Mouse (Mus musculus): ENCODE results near the gene Cstf1.

Cstf1 gene

DNA sequence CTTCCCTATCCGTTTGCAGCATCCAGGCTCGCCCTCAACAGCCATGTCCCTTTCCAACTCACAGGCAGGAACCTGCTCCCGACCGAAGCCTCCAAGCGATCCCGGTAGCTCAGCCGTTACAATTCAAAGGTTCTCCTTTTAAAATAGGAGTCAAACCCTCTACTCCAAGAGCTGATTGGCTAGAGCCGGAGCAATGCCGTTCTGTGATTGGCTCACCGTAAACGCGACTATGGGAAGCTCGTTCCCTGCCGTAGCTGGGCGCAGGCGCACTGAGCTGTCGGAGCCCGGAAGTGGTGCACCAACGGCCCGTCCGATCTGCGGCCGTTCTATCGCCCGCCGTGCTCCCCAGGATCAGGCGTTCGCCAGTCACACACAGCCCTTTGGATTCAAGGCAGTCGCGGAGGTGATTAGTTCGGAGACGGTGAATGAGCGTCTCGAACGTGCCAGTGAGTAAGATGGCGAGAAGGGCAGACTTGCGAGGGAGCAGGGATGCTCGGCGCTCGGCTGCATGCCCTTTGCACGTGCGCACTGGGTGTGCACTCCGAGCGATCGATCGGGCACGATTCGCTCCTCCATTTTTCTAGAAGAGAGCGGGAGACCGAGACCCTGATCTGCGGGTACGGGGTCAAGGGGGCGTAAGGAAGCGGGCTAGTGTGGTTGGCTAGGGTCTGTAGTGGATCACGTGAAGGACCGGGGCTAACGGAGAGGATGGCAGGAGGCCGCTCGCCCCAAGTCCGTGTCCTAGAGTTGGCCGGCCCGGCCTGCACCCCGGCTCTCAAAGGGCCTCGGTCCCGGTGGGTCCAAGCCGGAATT is at the start of gene Cstf1, which contains the start of gene Aurka:
Gene Cstf1 (plus strand): TSS at position 271 of the 813 bp plus-strand sequence.
Gene Aurka (minus strand): TSS at position 125 of the 813 bp plus-strand sequence.
- DNase-seq (ENCODE audit: low spot score in 2 of 2): peak; percentile 95 to 96

DNA sequence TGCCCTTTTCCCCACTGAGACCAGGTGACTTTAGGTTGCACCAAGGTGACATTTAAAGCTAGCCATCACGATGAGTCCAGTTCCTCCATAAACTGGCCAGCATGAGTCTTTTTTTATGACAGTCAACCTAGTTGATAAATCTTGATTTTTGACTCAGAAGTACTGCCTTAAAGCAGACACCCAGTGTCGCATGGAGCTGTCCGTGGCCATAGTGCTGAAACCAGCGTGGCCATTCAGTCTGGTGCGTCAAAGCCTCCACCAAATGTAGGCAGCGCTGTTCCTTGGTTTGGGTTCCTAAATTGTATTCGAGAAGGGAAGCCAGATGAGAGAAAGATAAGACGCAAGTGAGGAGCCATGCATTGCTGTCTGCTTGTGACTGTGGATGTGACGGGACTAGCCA is 49.6 kb upstream of the Cstf1 start:
- peak in 1 of 2 experiments; percentile 68 for DNase-seq (ENCODE audit: low spot score in 2 of 2)

DNA sequence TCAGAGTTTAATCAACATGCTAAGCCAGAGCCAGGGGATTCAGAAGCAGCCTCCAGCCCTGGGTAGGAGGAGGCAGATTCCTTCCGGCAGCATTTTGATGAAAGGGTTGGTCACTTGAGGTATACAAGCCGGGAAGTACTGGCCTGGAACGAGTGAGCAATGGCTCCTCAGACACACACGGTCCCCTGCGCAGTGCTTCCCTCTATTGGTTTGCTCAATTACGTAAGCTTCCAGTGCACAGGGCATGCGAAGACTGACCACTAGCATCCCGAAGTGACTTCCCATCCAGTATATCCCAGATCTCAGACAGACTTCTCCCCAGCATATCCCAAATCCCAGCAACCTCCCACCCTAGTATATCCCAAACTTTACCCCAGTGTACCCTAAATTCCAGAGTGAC is 42.2 kb upstream of the Cstf1 start:
- DNase-seq (ENCODE audit: low spot score in 2 of 2): no peak

DNA sequence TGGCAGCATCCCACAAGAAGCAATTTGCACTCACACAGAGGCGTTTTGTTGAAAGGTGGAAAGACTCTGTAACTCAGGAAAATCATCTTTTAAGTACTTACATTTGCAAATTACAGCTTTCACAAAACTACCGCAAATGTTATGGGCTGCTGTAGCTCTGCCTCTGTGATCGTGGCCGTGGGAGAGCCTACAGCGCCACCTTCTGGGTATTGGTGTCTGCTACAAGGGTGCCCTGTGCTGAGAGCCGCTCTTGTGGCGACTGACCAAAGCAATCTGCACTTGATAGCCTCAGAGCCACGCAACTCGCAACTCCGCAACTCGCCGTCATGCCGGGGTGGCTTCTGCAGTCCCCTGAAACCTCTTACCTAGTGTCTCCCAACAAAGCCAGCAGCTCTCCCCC is 41.3 kb upstream of the Cstf1 start:
- peak; percentile 16 to 61 for DNase-seq (ENCODE audit: low spot score in 2 of 2)

DNA sequence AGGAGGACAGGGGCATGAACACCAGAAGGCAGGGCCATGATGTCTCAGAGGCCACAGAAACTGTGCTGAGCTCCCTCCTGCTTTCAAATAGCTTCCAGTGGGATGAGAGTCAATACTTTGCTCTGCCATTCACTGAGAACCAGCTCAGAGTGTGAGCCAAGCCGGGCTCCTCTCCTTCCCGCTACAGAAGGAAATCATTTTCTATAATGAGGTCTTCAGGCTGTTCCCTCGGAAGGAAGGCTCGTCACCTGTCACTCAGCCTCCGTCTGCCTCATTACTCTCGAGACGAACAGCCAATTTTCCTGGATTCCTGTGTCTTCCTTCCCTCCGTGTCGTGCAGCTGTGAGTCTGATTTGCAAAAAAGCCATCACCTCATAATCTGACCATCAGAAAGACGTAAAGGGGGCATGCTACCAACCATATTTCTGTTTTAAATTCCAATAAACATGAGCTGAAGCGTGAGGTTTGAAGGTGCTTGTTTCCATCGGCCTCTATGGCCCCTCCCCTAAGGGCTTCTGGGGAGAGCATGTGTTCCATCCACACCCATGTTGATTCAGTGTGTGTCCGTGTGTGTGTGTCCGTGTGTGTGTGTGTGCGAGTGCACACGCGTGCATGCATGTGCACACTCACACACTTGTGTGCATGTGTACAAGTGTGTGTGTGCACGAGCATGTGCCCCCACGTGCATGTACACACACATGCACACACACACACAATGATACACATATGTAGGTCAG is 32.1 kb upstream of the Cstf1 start:
- DNase-seq (ENCODE audit: low spot score in 2 of 2): no peak

DNA sequence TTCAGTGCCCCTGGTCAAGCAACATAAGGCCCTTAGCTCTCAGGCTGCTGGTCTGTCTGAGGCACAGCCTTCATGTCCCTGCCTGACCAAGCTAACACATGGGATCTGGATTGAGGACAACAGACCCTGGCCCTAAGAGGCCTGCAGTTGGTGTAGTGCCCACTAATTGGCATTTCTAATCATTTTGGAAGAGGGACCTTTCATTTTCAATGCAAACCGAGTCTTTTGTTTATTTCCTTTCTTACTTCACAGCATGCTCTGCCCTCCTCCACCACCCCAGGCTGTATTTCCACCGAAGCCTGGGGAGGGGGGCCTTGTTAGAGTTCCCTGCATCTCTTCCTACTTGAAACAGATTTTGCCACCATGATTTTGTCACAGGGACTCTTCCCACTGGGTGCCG is 29.5 kb upstream of the Cstf1 start:
- no peak for DNase-seq (ENCODE audit: low spot score in 2 of 2)

DNA sequence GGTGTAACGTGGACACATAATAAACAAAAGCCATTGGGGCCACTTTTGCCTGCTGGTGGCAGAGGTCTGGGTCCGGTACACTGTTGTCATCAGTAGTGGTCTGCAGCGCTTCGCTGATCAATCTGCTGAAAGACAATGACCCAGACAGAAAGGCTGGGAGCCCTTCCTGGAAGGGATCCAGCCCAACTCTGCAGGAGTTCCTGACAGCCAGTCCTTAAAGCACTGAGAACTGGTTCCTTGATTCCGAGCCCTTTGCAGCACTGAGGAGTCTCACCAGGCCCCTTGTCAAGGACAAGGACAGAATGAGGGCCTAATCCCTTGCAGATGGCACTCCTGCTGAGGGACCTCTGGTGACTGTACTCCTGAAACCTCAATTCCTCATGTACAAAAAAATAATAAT is 28.9 kb upstream of the Cstf1 start:
- DNase-seq (ENCODE audit: low spot score in 2 of 2): no peak

DNA sequence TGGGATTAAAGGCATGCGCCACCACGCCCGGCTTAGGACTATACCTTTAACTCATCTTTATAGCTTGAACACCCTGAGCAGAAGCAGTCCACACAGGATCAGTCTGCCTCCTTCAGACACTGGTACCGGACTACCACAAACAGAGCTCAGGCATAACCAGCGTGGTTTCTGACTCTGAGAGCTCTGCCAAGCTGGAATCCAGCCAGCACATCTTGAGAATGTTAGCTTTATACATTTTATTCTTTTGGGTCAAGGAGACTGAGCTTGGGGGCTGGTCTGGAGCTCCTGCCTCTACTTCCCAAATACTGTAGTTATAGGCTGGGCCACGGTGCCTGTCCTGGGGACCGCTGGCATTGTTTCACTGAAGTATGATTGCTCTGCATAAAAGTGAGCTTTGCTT is 26.7 kb upstream of the Cstf1 start:
- DNase-seq (ENCODE audit: low spot score in 2 of 2): no peak

DNA sequence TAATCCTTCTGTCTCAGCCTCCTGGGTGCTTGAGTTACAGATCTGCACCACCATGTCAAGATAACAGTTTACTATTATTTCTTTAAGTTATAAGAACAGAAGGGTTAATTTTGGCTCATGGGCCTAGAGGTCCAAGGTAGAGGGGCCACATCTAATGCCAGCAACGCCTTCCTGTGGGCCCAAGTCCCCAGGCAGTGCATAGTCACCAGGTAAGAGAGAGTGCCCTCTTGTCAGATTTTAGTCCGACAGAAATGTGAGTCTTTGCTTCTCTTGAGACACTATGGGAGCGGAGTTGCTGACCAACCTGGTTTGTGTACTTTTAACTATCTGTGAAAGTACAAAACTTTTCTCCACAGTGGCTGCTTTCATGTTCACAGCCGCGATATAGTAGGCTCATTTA is 25.8 kb upstream of the Cstf1 start:
- no peak for DNase-seq (ENCODE audit: low spot score in 2 of 2)

DNA sequence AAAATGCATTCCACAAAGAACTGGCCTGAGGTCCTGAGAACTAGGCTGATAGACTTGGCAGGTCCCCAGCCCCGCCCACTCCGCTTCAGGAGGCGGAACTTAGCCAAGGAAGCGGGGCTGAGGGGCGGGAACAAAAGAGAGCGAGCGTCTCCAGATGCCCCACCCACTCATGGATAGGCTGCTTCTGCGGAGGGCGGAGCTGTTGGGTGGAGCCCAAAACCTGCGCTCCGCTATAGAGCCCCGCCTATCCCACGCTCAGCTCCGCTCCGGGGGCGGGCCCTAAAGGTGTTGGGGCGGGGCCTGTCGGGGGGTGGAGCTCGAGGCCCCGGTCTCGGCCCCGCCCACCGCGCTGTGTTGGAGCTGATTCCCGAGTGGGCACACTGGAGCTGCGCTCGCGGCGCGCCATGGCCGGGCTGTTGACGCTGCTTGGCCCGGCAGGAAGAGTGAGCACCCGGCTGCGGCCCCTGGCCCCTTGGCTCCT is 25.2 kb upstream of the Cstf1 start, which contains the start of gene Fam210b:
Gene Fam210b (plus strand): TSS at position 308 of the 481 bp plus-strand sequence.
- peak; percentile 97 to 99 for DNase-seq (ENCODE audit: low spot score in 2 of 2)

DNA sequence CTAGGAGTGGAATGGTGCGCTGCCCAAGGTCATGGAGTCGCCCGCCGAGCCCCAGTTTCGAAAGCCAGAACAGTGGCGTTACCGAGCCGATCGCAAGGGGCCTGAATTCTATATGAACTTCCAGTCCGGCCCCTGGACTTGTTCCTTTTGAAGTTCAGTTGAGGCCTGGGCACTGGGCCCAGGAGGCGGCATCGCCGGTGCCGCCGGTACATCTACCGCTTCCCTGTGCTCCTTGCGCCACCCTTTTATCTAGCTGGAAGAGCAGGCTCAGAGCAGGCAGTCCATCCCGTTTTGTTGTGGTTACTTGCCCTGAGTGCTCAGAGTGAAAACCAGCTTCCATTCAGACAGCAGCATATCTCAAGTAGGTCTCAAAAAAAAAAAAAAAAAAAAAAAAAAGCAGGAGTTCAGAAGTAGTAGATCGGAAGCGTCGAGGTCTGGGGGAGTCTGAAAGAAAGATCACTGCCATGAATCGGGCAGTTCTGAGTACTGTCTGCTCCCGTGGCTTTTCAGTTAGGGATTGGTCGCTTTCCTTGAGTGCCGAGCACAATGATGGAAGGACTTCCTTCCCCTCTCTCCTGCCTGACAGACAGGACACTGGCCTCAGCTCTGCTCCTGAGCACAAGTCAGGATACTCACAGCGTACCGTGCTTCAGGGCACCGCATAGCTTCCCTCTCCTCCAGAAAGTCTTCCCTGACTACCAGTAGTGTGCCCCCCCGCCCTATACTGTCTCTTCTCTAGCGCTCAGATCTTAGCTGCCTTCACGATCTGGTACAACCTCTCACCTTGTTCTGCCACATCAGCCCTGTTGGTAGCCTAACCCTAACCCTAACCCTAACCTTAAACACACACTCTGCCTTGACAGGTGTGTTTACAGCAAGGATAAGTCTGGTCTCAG is 24.2 kb upstream of the Cstf1 start:
- peak; percentile 40 to 58 for DNase-seq (ENCODE audit: low spot score in 2 of 2)

DNA sequence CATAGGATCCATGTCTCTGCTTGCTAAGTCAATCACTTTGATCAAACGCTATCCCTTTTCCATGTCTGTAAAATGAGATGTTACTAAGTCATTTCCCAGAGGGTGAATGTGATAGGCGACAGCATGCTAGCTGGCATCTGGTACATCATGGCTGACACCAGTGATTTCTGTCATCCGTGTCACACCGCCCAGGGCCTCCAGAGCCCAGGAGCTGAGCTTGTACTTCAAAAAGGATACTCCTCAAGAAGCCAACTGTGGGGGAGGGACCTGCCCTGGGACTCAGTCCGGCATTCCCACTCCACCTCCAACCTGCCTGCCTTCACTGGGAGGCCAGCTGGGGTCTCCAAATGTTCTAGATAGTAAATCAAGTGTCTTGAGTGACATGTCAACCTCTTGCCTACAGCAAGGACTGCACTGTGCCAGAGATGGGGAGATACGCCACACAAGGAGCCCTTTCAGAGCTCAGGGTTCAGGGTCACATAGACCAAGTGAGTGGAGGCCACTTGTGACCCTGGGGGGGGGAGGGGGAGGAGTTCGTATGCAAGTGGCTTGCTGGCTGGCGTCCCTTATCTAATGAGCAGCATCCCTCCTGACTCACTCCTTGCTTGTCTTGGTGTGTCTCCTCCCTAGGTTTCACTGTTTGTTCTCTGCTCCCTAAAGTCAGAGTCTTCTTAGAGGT is 23.4 kb upstream of the Cstf1 start:
- peak; percentile 64 for DNase-seq (ENCODE audit: low spot score in 2 of 2)

DNA sequence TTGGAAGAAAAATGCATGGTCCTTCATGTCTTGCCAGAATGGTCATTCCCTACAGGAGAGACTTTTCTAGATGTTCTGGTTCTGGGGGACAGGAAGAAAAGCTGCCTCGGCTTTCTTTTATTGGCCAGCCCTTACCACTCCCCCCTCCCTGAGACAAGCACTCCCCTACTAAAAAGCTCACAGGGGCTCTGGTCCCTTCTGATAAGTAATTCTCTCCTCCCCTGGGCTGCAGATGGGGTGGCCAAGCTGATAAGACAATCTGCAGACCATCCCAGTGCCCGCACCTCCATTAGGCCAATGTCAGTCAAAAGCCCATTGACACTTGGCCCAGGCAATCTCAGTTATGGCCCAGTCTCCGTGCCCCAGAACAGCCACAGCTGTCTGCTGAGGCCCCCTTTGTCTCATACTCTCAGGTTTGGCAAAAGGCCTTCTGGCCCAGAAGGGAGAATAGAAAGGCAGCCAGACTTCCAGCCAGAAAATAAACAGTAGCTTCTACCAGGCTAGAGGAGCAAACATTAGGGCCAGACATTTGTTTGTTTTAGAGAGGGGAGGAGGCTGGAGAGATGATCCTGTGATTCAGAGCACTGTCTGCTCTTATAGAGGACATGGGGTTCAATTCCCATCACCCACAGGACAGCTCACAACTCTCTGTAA is 22.1 kb upstream of the Cstf1 start:
- DNase-seq (ENCODE audit: low spot score in 2 of 2): peak; percentile 44 to 64

DNA sequence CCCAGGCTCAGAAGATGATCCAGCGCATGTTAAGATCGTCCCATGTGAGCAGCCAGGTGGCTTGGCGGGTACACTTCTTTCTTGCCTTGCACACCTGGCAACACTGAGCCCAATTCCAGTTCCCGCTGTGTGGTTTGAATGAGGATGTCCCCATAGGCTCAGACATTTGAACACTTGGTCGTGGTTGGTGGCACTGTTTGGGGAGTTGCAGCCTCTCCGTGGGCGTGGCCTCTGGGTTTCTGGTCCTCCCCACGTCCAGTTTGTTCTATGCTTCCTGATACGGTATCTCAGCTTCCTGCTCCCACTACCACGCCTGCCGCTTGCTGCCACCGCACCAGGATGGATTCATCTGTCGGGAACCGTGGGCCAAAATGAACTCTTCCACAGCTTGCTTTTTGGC is 20.7 kb upstream of the Cstf1 start:
- DNase-seq (ENCODE audit: low spot score in 2 of 2): no peak

DNA sequence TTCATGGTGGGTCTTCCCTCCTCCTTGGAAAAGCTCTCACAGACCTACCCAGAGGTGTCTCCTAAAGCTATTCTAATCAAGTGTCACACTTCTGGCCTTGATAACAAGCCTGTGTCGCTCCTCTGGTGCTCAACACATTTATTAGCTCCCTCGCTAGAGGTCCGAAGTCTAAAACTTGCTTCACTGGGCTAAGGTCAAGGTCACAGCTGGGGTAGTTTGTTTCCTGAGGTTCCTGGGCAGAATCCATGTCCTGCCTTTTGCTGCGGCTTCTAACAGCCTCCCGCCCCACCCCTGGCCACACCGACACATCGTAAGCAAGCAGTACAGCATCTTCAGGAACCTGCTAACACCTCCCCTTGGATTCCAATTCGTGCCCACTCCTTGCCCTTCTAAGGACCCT is 19.7 kb upstream of the Cstf1 start:
- DNase-seq (ENCODE audit: low spot score in 2 of 2): no peak

DNA sequence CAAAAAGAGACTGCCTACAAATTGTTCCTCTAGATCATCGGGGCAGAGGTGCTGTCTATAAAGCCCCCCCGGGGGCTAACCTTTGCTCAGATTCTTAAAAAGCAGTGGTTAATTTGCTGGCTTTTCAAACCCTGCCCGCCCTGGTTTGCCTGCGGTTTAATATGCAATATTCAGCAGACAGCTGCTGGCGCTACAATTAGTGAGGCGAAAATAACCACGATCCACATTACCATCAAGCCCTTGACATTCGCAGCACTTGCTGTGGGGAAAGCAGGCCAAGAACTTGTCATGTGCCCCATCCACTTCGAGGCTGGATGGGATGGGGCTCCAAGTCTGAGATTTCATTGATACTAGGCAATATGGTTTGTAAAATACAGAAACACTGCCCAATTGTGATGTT is 17.3 kb upstream of the Cstf1 start:
- no peak for DNase-seq (ENCODE audit: low spot score in 2 of 2)

DNA sequence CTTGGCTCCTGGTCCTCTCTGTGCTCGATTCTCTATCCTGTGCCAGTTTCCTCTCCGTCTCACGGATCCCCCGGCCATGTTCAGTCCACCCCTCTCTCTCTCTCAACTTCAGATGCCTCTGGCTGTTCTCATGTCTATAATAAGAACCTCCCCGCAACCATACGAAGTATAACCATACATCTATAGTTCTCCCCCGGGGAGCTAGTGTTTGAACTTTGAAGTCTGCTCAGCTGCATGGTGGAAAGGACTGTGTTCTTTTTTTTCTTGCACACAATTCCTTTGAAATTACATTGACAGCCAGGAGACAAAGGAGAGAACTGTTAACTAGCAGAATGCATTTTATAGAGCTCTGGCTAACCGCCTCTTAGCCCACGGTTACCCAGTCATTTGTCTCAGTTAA is 15.7 kb upstream of the Cstf1 start:
- no peak for DNase-seq (ENCODE audit: low spot score in 2 of 2)

DNA sequence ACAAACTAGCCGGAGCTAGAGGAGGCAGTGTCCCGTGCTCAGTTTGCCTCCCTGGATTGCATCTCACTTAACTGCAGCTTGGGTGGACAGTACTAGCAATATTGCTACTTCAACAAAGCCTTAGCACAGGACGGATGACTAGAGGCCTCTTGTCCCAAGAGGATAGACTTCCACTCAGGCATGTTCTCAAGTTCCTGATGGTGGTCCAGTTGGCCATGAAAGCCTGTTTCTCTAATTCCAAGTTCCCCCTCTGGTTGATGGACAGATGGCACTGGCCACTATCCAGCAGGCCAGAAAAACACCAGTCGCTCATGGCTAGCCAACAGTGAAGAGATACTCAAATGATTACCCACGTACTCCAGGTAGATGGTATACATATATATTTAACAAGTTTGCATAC is 14.6 kb upstream of the Cstf1 start:
- DNase-seq (ENCODE audit: low spot score in 2 of 2): no peak

DNA sequence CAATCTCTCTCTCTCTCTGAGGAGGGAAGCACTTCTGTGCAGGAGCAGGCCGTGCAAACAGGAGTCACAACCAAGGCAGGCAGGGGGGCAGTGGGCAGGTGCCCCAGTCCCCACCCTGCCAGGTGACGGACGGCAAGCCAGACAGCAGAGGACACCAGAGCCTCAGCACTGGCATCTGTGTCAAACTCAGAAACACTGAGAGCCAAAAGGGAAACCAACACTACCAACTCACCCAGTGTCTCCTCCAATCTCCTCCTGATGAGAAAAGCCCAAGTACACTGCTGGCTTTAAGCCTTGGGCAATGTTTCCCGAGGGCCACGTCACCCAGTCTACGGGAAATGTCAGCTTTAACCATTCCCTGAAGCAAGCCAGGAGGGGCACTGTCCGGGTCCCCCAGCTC is 7.3 kb upstream of the Cstf1 start:
- DNase-seq (ENCODE audit: low spot score in 2 of 2): no peak

DNA sequence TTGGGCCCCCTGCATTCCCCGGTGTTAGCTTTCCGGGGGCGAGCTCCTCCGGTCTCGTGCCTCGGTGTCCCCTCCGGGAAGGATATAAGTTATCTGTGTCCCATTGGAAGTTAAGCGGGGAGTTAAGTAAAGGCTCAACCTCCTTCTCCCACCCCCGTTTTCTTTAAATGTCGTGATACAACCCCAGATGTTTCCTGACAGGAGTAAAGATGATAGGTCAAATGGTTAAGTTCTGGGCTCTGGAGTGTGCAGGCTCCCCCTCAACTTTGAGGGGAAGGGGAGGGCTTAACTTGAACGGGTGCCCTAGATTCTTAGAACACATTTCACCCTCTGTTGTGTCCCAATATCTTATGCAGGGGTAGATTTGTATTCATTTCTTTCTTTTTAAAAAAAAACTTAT is 777 bp downstream of the Cstf1 start:
- DNase-seq (ENCODE audit: low spot score in 2 of 2): no peak

DNA sequence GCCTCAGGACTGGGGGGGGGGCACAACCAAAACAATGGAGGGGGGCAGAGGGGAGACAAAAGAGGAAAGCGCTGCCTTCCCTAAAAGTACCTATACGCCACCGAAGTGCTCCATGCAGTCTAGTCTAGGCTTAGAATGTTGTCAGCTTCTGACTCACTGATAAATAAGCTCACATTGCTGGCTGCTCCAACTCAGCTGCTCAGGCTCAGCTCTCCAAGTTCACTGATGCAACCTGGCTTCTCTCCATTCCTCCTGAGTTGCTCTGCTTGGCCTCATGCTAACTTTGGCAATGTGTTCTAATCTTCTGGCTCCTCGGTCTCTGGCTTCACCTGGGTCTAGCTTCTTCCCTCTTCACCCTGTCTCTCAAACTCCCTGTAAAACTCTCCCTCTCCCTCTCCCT is 6.1 kb downstream of the Cstf1 start:
- no peak for DNase-seq (ENCODE audit: low spot score in 2 of 2)
